12 mouse cellular contexts compared by ENCODE assay signal in the genomic region with DNA sequence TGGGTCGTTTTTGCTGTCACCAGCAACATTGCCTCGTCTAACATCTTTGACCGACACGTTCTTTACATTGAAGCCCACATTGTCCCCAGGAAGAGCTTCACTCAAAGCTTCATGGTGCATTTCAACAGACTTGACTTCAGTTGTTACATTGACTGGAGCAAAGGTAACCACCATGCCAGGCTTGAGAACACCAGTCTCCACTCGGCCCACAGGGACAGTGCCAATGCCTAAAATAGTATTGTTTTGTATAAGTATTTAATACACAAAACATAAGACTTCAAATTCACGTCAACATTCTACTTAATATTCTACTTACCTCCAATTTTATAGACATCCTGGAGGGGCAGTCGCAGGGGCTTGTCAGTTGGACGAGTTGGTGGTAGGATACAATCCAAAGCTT. TPM values are rescaled to one million over a fixed set of nuclear protein-coding genes. Genes with fewer than 3 reads are reported as not detected.
DNase-seq lines count a peak whose midpoint lies in the region; ATAC-seq and TF ChIP-seq lines count a peak whose summit lies in the region.
"Not testable (repeated sequence)": the region's sequence is repeated elsewhere in the genome, so short reads cannot be mapped to it uniquely, and the experiment has no call there.
"Had no signal": no experiment of that assay in that cellular context is flagged by ENCODE, and none has a peak within 500 bp of the region (broad histone marks: within the 10 kb centered on the region; RNA-seq: fewer than 3 reads in every experiment).

No protein-coding gene starts in this region.

- H3K9me3 ChIP-seq in CH12.LX (replicated peaks; ENCODE audit: low read length); embryonic facial prominence, embryonic 13.5 days; forebrain, postnatal 0 days (ENCODE audit: low read length); hindbrain, embryonic 11.5 days (ENCODE audit: control insufficient read depth, low read length); kidney, embryonic 14.5 days (ENCODE audit: control insufficient read depth, low read length); liver, embryonic 11.5 days (ENCODE audit: control insufficient read depth, low read length); midbrain, embryonic 11.5 days (ENCODE audit: control insufficient read depth, low read length); neural tube, embryonic 14.5 days (ENCODE audit: control insufficient read depth, low read length): not testable (repeated sequence)

- 27% methylated on average over 8 of the region's 8 CpGs for WGBS in embryonic facial prominence, embryonic 13.5 days
- 19% methylated on average over 8 of the region's 8 CpGs for WGBS in forebrain, postnatal 0 days
- 36% methylated on average over 8 of the region's 8 CpGs for WGBS in hindbrain, embryonic 11.5 days
- 33% methylated on average over 8 of the region's 8 CpGs for WGBS in kidney, embryonic 14.5 days
- 26% methylated on average over 8 of the region's 8 CpGs for WGBS in liver, embryonic 11.5 days
- 37% methylated on average over 8 of the region's 8 CpGs for WGBS in midbrain, embryonic 11.5 days
- 22% methylated on average over 8 of the region's 8 CpGs for WGBS in neural tube, embryonic 14.5 days

- peak overlapping the region; percentile 99 for H3K9ac ChIP-seq in CH12.LX (ENCODE audit: insufficient read depth, low read depth)
- peak overlapping the region; percentile 100 for H3K9ac ChIP-seq in embryonic facial prominence, embryonic 13.5 days
- H3K9ac ChIP-seq in forebrain, postnatal 0 days, result 0 out of 2 replicates have a peak overlapping the region, but pooled peaks have one; percentile 25
- H3K9ac ChIP-seq in hindbrain, embryonic 11.5 days (ENCODE audit: low read depth, low read length), result peak overlapping the region; percentile 37; the same call in 1 of the 2 replicates
- H3K9ac ChIP-seq in kidney, embryonic 14.5 days (ENCODE audit: low read depth, low read length), result peak overlapping the region; percentile 100
- peak overlapping the region; percentile 100 for H3K9ac ChIP-seq in liver, embryonic 11.5 days (ENCODE audit: low read depth, low read length)
- peak overlapping the region; percentile 99 for H3K9ac ChIP-seq in midbrain, embryonic 11.5 days (ENCODE audit: low read length)
- H3K9ac ChIP-seq in neural tube, embryonic 14.5 days (replicated peaks; ENCODE audit: low read depth, low read length), result 0 out of 2 replicates have a peak overlapping the region, but pooled peaks have one; percentile 7

- peak overlapping the region; percentile 28 to 99 (median 58) for H3K4me3 ChIP-seq in CH12.LX (replicated peaks in 1 of 3; ENCODE audit: low read depth in 2 of 3, low read length in 2 of 3, poor library complexity in 1 of 3)
- H3K4me3 ChIP-seq in embryonic facial prominence, embryonic 13.5 days, result peak overlapping the region; percentile 93
- peak overlapping the region; percentile 23 for H3K4me3 ChIP-seq in forebrain, postnatal 0 days (ENCODE audit: low read depth, low read length)
- H3K4me3 ChIP-seq in hindbrain, embryonic 11.5 days (ENCODE audit: low read depth, low read length), result peak overlapping the region; percentile 99
- H3K4me3 ChIP-seq in kidney, embryonic 14.5 days (ENCODE audit: low read length), result peak overlapping the region; percentile 95
- H3K4me3 ChIP-seq in liver, embryonic 11.5 days (ENCODE audit: low read depth, low read length), result peak overlapping the region; percentile 97
- H3K4me3 ChIP-seq in midbrain, embryonic 11.5 days (ENCODE audit: low read depth, low read length), result peak overlapping the region; percentile 98
- peak overlapping the region; percentile 51 for H3K4me3 ChIP-seq in neural tube, embryonic 14.5 days (ENCODE audit: low read depth, low read length)

- peaks cover 45 to 47% of the 10 kb centered on the region in 2 experiments for H3K36me3 ChIP-seq in CH12.LX (replicated peaks in 1 of 2; ENCODE audit: control insufficient read depth in 1 of 2, insufficient read depth in 1 of 2, low read length in 1 of 2)
- peaks cover 42% of the 10 kb centered on the region for H3K36me3 ChIP-seq in embryonic facial prominence, embryonic 13.5 days
- H3K36me3 ChIP-seq in forebrain, postnatal 0 days (ENCODE audit: insufficient read depth), result peaks cover 37% of the 10 kb centered on the region
- not testable (repeated sequence) for H3K36me3 ChIP-seq in hindbrain, embryonic 11.5 days (ENCODE audit: control insufficient read depth, insufficient read depth, low read length)
- H3K36me3 ChIP-seq in kidney, embryonic 14.5 days (ENCODE audit: control insufficient read depth, insufficient read depth, low read length), result peaks cover 36% of the 10 kb centered on the region
- peaks cover 28% of the 10 kb centered on the region for H3K36me3 ChIP-seq in liver, embryonic 11.5 days (ENCODE audit: control insufficient read depth, insufficient read depth, low read length)
- peaks cover 16% of the 10 kb centered on the region; the same call in 1 of the 2 replicates for H3K36me3 ChIP-seq in midbrain, embryonic 11.5 days (ENCODE audit: control insufficient read depth, insufficient read depth, low read length)
- H3K36me3 ChIP-seq in neural tube, embryonic 14.5 days (ENCODE audit: control insufficient read depth, insufficient read depth, low read length), result peaks cover 25% of the 10 kb centered on the region

- peaks cover 30% of the 10 kb centered on the region for H3K79me2 ChIP-seq in CH12.LX (replicated peaks; ENCODE audit: control insufficient read depth, extremely low read depth, insufficient read depth, poor library complexity, severe bottlenecking)

- in situ Hi-C loops in CH12.LX (cut with MboI; ENCODE audit: low pct_ligation_motif_present, low pct_unique_long_range_greater_than_20kb, low sequenced_read_pairs), result not testable (repeated sequence)

- not testable (repeated sequence) for H3K27me3 ChIP-seq in CH12.LX (replicated peaks); embryonic facial prominence, embryonic 13.5 days; forebrain, postnatal 0 days (ENCODE audit: insufficient read depth, low read length); hindbrain, embryonic 11.5 days (ENCODE audit: control insufficient read depth, insufficient read depth, low read length); kidney, embryonic 14.5 days (ENCODE audit: control insufficient read depth, insufficient read depth, low read length); liver, embryonic 11.5 days (replicated peaks; ENCODE audit: control insufficient read depth, insufficient read depth, low read length); midbrain, embryonic 11.5 days (ENCODE audit: control insufficient read depth, insufficient read depth, low read length); neural tube, embryonic 14.5 days (ENCODE audit: control insufficient read depth, insufficient read depth, low read length)

- not testable (repeated sequence) for ATAC-seq in embryonic facial prominence, embryonic 13.5 days (ENCODE audit: insufficient number of reproducible peaks, insufficient read depth, low FRiP score, low TSS enrichment, low read depth); forebrain, postnatal 0 days; hindbrain, embryonic 11.5 days (ENCODE audit: low FRiP score); kidney, embryonic 14.5 days (ENCODE audit: low FRiP score, low TSS enrichment); liver, embryonic 11.5 days (replicated peaks; ENCODE audit: low FRiP score); midbrain, embryonic 11.5 days (ENCODE audit: low FRiP score); neural tube, embryonic 14.5 days (ENCODE audit: low read depth)

- H3K27ac ChIP-seq in CH12.LX (ENCODE audit: insufficient read depth, low read depth); embryonic facial prominence, embryonic 13.5 days; forebrain, postnatal 0 days (ENCODE audit: low read depth, low read length); kidney, embryonic 14.5 days (ENCODE audit: low read depth, low read length); midbrain, embryonic 11.5 days (ENCODE audit: low read depth, low read length); neural tube, embryonic 14.5 days (ENCODE audit: low read depth, low read length): not testable (repeated sequence)
- 0 out of 2 replicates have a peak overlapping the region, but pooled peaks have one; percentile 9 for H3K27ac ChIP-seq in hindbrain, embryonic 11.5 days (ENCODE audit: low read depth, low read length)
- peak overlapping the region; percentile 100 for H3K27ac ChIP-seq in liver, embryonic 11.5 days (ENCODE audit: low read depth, low read length)

- H3K4me1 ChIP-seq in CH12.LX (ENCODE audit: control insufficient read depth in 1 of 2, insufficient read depth in 2 of 2), result peaks cover 0 to 22% of the 10 kb centered on the region in 2 experiments; a peak in 2 of 4 replicates
- peaks cover 14% of the 10 kb centered on the region for H3K4me1 ChIP-seq in embryonic facial prominence, embryonic 13.5 days
- H3K4me1 ChIP-seq in forebrain, postnatal 0 days (ENCODE audit: insufficient read depth); hindbrain, embryonic 11.5 days (replicated peaks; ENCODE audit: control insufficient read depth, insufficient read depth, low read length); kidney, embryonic 14.5 days (ENCODE audit: control insufficient read depth, insufficient read depth, low read length); midbrain, embryonic 11.5 days (ENCODE audit: control insufficient read depth, insufficient read depth, low read length): not testable (repeated sequence)
- H3K4me1 ChIP-seq in liver, embryonic 11.5 days (replicated peaks; ENCODE audit: control insufficient read depth, insufficient read depth, low read length), result peaks cover 11% of the 10 kb centered on the region
- peaks cover 13% of the 10 kb centered on the region for H3K4me1 ChIP-seq in neural tube, embryonic 14.5 days (ENCODE audit: control insufficient read depth, insufficient read depth, low read length)

- not testable (repeated sequence) for TF ChIP-seq EP300 in CH12.LX (IDR thresholded peaks at IDR 0.05; ENCODE audit: low read length)

- DNase-seq in CH12.LX (ENCODE audit: extremely low read depth); forebrain, postnatal 0 days; hindbrain, embryonic 11.5 days (ENCODE audit: low spot score); liver, embryonic 11.5 days (ENCODE audit: low spot score); midbrain, embryonic 11.5 days (ENCODE audit: low spot score, missing footprints): not testable (repeated sequence)

- H3K4me2 ChIP-seq in CH12.LX (ENCODE audit: insufficient read depth, low read depth, poor library complexity, severe bottlenecking), result peak overlapping the region; percentile 93
- peak overlapping the region; percentile 65 for H3K4me2 ChIP-seq in embryonic facial prominence, embryonic 13.5 days
- peak overlapping the region; percentile 66 for H3K4me2 ChIP-seq in forebrain, postnatal 0 days (ENCODE audit: low read depth)
- H3K4me2 ChIP-seq in hindbrain, embryonic 11.5 days (replicated peaks; ENCODE audit: low read depth, low read length), result peak overlapping the region; percentile 44
- peak overlapping the region; percentile 55 for H3K4me2 ChIP-seq in kidney, embryonic 14.5 days (replicated peaks; ENCODE audit: low read depth, low read length)
- peak overlapping the region; percentile 75 for H3K4me2 ChIP-seq in liver, embryonic 11.5 days
- peak overlapping the region; percentile 61 for H3K4me2 ChIP-seq in midbrain, embryonic 11.5 days
- peak overlapping the region; percentile 53 for H3K4me2 ChIP-seq in neural tube, embryonic 14.5 days (ENCODE audit: low read depth, low read length)

- dilution Hi-C loops in CH12.LX (cut with MboI; ENCODE audit: extremely low pct_ligation_motif_present, extremely low pct_unique_long_range_greater_than_20kb, low sequenced_read_pairs), result not testable (repeated sequence)

- TF ChIP-seq POLR2A in CH12.LX (IDR thresholded peaks at IDR 0.05; ENCODE audit: low read depth, low read length), result not testable (repeated sequence)

- TF ChIP-seq RAD21 in CH12.LX (IDR thresholded peaks at IDR 0.05; ENCODE audit: low read depth, low read length), result not testable (repeated sequence)

- not testable (repeated sequence) for TF ChIP-seq CTCF in CH12.LX (conservative IDR thresholded peaks at IDR 0.05 in 1 of 2, IDR thresholded peaks at IDR 0.05 in 1 of 2; ENCODE audit: low read depth in 2 of 2, low read length in 2 of 2); forebrain, postnatal 0 days (IDR thresholded peaks at IDR 0.05; ENCODE audit: low read depth)

RNA-seq across cellular contexts. Expression of a gene that starts 9.6 kb away (rescaled TPM):
- total RNA-seq in CH12.LX (2012; rRNA removed), result 14,448 and 18,409 TPM in 2 replicates
- total RNA-seq in CH12.LX (2014; rRNA removed), result 21,026 and 21,314 TPM in 2 replicates
- polyA plus RNA-seq in CH12.LX (2012; ENCODE audit: insufficient read length, low read depth), result 11,979 and 12,362 TPM in 2 replicates
- 5,425 and 5,472 TPM in 2 replicates for polyA plus RNA-seq in embryonic facial prominence, embryonic 13.5 days (2015; fragmentation: Nextera tagmentation; extraction: Ambion mirVana)
- 9,311 and 11,752 TPM in 2 replicates for total RNA-seq in forebrain, postnatal 0 days (2014; rRNA removed)
- polyA plus RNA-seq in forebrain, postnatal 0 days (2015; fragmentation: Nextera tagmentation; extraction: Ambion mirVana), result 2,982 and 3,284 TPM in 2 replicates
- polyA plus RNA-seq in hindbrain, embryonic 11.5 days (2014; fragmentation: Nextera tagmentation; extraction: Ambion mirVana), result 4,691 and 4,742 TPM in 2 replicates
- 5,322 and 6,193 TPM in 2 replicates for polyA plus RNA-seq in kidney, embryonic 14.5 days (2014; fragmentation: Nextera tagmentation; extraction: Ambion mirVana)
- polyA plus RNA-seq in liver, embryonic 11.5 days (2014; fragmentation: Nextera tagmentation; extraction: Ambion mirVana), result 4,536 and 4,551 TPM in 2 replicates
- polyA plus RNA-seq in midbrain, embryonic 11.5 days (2014; fragmentation: Nextera tagmentation; extraction: Ambion mirVana), result 4,628 and 4,661 TPM in 2 replicates
- 3,427 and 3,855 TPM in 2 replicates for polyA plus RNA-seq in neural tube, embryonic 14.5 days (2014; fragmentation: Nextera tagmentation; extraction: Ambion mirVana)

RNA-seq across cellular contexts. Expression of a gene that starts 30.7 kb away (rescaled TPM):
- total RNA-seq in CH12.LX (2012; rRNA removed) (0.46 and 0.55 TPM in 2 replicates), CH12.LX (2014; rRNA removed) (not detected in 2 replicates)
- not detected in 2 replicates for polyA plus RNA-seq in CH12.LX (2012; ENCODE audit: insufficient read length, low read depth)
- polyA plus RNA-seq in embryonic facial prominence, embryonic 13.5 days (2015; fragmentation: Nextera tagmentation; extraction: Ambion mirVana), result 0.41 and 0.80 TPM in 2 replicates
- total RNA-seq in forebrain, postnatal 0 days (2014; rRNA removed), result 1.2 and 1.7 TPM in 2 replicates
- polyA plus RNA-seq in forebrain, postnatal 0 days (2015; fragmentation: Nextera tagmentation; extraction: Ambion mirVana), result 2.8 and 3.3 TPM in 2 replicates
- 0.28 and 0.48 TPM in 2 replicates for polyA plus RNA-seq in hindbrain, embryonic 11.5 days (2014; fragmentation: Nextera tagmentation; extraction: Ambion mirVana)
- 0.46 and 0.58 TPM in 2 replicates for polyA plus RNA-seq in kidney, embryonic 14.5 days (2014; fragmentation: Nextera tagmentation; extraction: Ambion mirVana)
- 0.96 and 1.2 TPM in 2 replicates for polyA plus RNA-seq in liver, embryonic 11.5 days (2014; fragmentation: Nextera tagmentation; extraction: Ambion mirVana)
- polyA plus RNA-seq in midbrain, embryonic 11.5 days (2014; fragmentation: Nextera tagmentation; extraction: Ambion mirVana), result 0.52 and 1.1 TPM in 2 replicates
- 2.1 and 2.4 TPM in 2 replicates for polyA plus RNA-seq in neural tube, embryonic 14.5 days (2014; fragmentation: Nextera tagmentation; extraction: Ambion mirVana)
- total RNA-seq: adrenal gland, postnatal 25 days; gastrocnemius, postnatal 36 days; heart, postnatal 4 days had no signal
- polyA plus RNA-seq: lung, adult 2 months had no signal

RNA-seq across cellular contexts. Expression of a gene that starts 31.3 kb away (rescaled TPM):
- total RNA-seq in CH12.LX (2012; rRNA removed), result 21.5 and 22.9 TPM in 2 replicates
- 21.5 and 22.5 TPM in 2 replicates for total RNA-seq in CH12.LX (2014; rRNA removed)
- 13.8 and 14.2 TPM in 2 replicates for polyA plus RNA-seq in CH12.LX (2012; ENCODE audit: insufficient read length, low read depth)
- 22.4 and 23.9 TPM in 2 replicates for polyA plus RNA-seq in embryonic facial prominence, embryonic 13.5 days (2015; fragmentation: Nextera tagmentation; extraction: Ambion mirVana)
- total RNA-seq in forebrain, postnatal 0 days (2014; rRNA removed), result 27.5 and 27.8 TPM in 2 replicates
- 15.9 and 19.6 TPM in 2 replicates for polyA plus RNA-seq in forebrain, postnatal 0 days (2015; fragmentation: Nextera tagmentation; extraction: Ambion mirVana)
- polyA plus RNA-seq in hindbrain, embryonic 11.5 days (2014; fragmentation: Nextera tagmentation; extraction: Ambion mirVana), result 26.1 and 26.7 TPM in 2 replicates
- 21.5 and 29.3 TPM in 2 replicates for polyA plus RNA-seq in kidney, embryonic 14.5 days (2014; fragmentation: Nextera tagmentation; extraction: Ambion mirVana)
- polyA plus RNA-seq in liver, embryonic 11.5 days (2014; fragmentation: Nextera tagmentation; extraction: Ambion mirVana), result 43.0 and 44.4 TPM in 2 replicates
- polyA plus RNA-seq in midbrain, embryonic 11.5 days (2014; fragmentation: Nextera tagmentation; extraction: Ambion mirVana), result 26.0 and 28.3 TPM in 2 replicates
- polyA plus RNA-seq in neural tube, embryonic 14.5 days (2014; fragmentation: Nextera tagmentation; extraction: Ambion mirVana), result 32.0 and 34.6 TPM in 2 replicates

RNA-seq across cellular contexts. Expression of a gene that starts 36.3 kb away (rescaled TPM):
- total RNA-seq in CH12.LX (2012; rRNA removed) (not detected in 2 replicates), CH12.LX (2014; rRNA removed) (not detected in 2 replicates)
- not detected in 2 replicates for polyA plus RNA-seq in CH12.LX (2012; ENCODE audit: insufficient read length, low read depth)
- polyA plus RNA-seq in embryonic facial prominence, embryonic 13.5 days (2015; fragmentation: Nextera tagmentation; extraction: Ambion mirVana), result 1.7 and 2.3 TPM in 2 replicates
- total RNA-seq in forebrain, postnatal 0 days (2014; rRNA removed), result 0.85 and 0.90 TPM in 2 replicates
- 0.33 and 0.47 TPM in 2 replicates for polyA plus RNA-seq in forebrain, postnatal 0 days (2015; fragmentation: Nextera tagmentation; extraction: Ambion mirVana)
- 0.35 and 0.79 TPM in 2 replicates for polyA plus RNA-seq in hindbrain, embryonic 11.5 days (2014; fragmentation: Nextera tagmentation; extraction: Ambion mirVana)
- 1.9 and 2.2 TPM in 2 replicates for polyA plus RNA-seq in kidney, embryonic 14.5 days (2014; fragmentation: Nextera tagmentation; extraction: Ambion mirVana)
- 0.85 and 1.3 TPM in 2 replicates for polyA plus RNA-seq in liver, embryonic 11.5 days (2014; fragmentation: Nextera tagmentation; extraction: Ambion mirVana)
- 0.51 and 0.63 TPM in 2 replicates for polyA plus RNA-seq in midbrain, embryonic 11.5 days (2014; fragmentation: Nextera tagmentation; extraction: Ambion mirVana)
- 0.60 and 0.70 TPM in 2 replicates for polyA plus RNA-seq in neural tube, embryonic 14.5 days (2014; fragmentation: Nextera tagmentation; extraction: Ambion mirVana)

Comparison
In these comparisons a context has a peak if more than half of its experiments do, and no peak if none do; other contexts are left out.
1. H3K4me3 ChIP-seq: peak in every context shown above with its lines; median percentile 99 in hindbrain, embryonic 11.5 days; 98 in midbrain, embryonic 11.5 days; 97 in liver, embryonic 11.5 days; 95 in kidney, embryonic 14.5 days; 93 in embryonic facial prominence, embryonic 13.5 days; 58 in CH12.LX; 51 in neural tube, embryonic 14.5 days; 23 in forebrain, postnatal 0 days.
2. H3K9ac ChIP-seq: peak in every context shown above with its lines; median percentile 100 in embryonic facial prominence, embryonic 13.5 days; 100 in kidney, embryonic 14.5 days; 100 in liver, embryonic 11.5 days; 99 in CH12.LX; 99 in midbrain, embryonic 11.5 days; 37 in hindbrain, embryonic 11.5 days; 25 in forebrain, postnatal 0 days; 7 in neural tube, embryonic 14.5 days.